Mouse (Mus musculus): Measurements from ENCODE around the gene Slamf6. TPM values are rescaled to one million over a fixed set of nuclear protein-coding genes. Genes with fewer than 3 reads are reported as not detected.

The Slamf6 gene
- total RNA-seq, 2 experiments from 2014 or later = 0.91 to 1.0 TPM

DNA sequence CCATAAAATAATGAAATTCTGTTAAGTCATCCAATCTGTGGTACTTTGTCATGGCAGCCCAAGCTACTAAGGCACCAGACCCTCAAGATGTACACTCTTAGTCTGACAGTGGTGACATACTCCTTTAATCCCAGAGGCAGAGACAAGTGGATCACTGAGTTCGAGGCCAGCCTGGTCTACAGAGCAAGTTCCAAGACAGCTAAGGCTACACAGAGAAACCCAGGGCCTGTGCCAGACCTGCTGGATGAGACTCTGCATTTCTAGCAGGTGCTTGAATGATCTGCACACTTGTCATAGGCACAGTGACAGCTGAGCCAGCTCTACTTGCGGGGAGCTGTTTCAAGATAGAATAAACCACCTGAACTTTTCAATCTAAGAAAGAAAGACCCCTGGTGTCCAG, 77.2 kb downstream of the Slamf6 start:
- peak; percentile 46 for ATAC-seq (replicated peaks; ENCODE audit: poor library complexity)

DNA sequence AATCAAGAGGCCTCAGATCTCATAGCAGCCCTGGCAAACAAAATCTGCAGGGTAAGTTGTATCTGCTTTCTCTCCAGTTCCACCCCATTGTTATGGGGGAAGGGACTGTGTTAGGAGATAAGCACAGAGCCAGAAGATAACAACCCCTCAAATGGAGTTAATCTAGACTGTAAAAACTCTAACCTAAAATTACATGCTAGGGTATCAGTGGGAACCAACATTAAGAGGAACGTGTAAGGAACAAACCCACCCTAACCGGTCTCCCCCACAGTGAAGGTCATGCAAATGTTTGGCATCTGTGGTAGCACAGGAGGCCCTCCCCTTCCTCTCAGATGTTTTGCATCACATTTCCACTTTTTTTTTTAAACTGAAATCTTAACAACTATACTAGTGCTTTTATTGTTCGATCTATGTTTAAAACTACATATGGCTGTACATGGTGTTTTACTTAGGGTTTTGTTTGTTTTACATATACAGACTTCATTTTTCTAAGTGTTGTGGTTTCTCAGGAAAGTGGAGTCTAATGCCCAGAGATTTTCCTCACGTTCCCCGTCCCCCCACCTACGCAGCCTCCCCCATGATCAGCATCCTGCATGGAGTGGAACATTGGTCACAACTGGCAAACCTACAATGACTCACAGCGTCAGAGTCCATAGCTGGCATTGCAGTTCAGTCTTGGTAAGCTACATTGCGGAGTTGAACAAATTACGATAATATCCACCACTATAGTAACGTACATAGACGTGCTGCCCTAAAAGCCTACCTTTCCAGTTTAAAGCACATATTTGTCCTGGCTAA, 77.8 kb downstream of the Slamf6 start:
- peak; percentile 80 for ATAC-seq (replicated peaks; ENCODE audit: poor library complexity)

DNA sequence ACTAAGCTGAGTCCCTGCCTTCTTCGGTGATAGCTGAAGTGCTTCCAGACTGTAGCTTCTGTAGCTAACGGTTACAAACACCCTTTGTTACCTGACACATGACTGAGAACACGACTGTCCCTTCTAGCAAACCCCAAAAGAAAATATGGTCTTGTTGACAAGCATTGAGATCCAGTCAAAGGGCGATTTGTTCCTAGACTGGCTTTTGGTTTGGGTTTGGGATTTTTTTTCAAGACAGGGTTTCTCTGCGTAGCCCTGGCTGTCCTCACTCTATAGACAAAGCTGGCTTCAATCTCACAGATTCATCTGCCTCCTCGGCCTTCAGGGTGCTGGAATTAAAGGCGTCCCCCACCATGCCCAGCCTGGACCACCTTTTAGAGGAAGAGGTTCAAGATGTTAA, 79.4 kb downstream of the Slamf6 start:
- no peak for ATAC-seq (replicated peaks; ENCODE audit: poor library complexity)

DNA sequence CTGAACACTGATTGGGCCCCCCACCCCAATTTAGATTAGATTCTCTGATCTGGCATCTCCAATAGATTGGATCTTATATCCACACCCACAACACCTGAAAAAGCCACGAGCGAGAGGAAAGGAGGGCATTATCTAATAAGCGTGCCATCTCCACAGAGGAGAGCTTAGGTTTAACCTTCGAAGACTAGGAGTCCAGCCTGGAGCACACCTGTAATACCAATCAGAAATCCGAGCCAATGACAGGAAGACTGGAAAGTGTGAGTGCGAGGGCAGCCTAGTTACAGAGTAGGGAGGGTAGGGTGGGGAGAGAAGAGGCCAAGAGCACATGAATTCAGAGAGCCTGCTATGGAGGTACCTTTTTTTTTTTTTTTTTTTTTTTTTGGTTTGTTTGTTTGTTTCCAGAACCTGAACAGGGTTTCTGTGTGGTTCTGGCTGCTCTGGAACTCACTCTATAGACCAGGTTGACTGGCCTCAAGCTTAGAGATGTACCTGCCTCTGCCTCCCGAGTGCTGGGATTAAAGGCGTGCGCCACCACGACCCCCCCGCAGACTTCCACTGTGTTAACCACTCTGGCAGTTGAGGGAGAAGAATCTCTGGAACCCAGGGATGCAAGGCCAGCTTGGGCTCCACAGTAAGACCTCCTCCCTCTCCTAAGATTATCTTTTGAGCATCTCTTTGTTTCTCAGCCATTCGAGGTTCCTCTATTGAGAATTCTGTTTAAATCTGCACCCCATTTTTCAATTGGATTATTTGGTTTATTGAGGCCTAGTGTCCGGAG, 81.7 kb downstream of the Slamf6 start:
- ATAC-seq (replicated peaks; ENCODE audit: poor library complexity) = no peak

DNA sequence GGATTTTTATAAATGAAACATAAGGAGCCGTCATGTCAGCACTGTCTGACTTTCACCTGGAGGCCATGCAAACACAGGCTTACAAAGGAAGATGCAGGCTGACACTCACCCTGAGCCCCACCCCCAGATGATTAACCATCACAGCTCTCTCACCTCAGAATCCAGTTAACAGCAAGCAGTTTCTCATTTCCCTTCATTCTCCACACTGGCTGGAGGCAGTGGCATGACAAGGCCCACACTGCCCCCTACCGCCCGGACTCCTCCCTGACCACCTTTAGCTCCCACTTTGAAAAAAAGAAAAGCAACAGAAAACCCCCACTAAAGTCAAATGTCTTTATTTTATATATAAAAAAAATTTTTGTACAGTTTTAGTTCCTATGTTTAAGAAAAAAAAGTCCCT, 83.3 kb downstream of the Slamf6 start:
- peak; percentile 99 for ATAC-seq (replicated peaks; ENCODE audit: poor library complexity)

DNA sequence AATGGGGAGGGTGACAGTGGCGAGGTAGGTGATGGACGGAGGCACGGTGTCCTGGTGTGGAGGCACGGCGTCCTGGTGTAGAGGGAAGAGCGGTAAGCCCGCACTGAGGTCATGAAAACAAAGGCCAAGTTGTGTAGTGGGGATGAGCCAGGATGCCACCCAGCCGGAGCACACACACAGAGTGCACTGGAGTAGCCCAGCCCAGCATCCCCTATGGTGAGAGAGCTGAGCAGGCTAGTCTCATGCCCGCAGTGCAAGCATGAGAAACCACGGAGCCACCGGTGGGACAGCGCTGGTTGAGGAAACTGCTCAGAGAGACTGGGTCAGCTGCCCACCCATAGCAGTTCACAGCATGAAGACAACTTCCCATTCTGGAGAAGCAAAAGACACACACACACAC, 84.3 kb downstream of the Slamf6 start:
- ATAC-seq (replicated peaks; ENCODE audit: poor library complexity) = no peak

Other genes with a start within 250 kb of the Slamf6 start
- gene Cd48, start 235.5 kb upstream of the Slamf6 start, total RNA-seq (2015) = 232 and 271 TPM in 2 replicates
- 103 and 113 TPM in 2 replicates for gene Cd48, start 235.5 kb upstream of the Slamf6 start, total RNA-seq (2017)
- gene Slamf1, start 150.4 kb upstream of the Slamf6 start, total RNA-seq (2015) = 0.73 and 0.77 TPM in 2 replicates
- gene Slamf1, start 150.4 kb upstream of the Slamf6 start, total RNA-seq (2017) = 0.29 and 0.41 TPM in 2 replicates
- 34.0 and 36.0 TPM in 2 replicates for gene Cd84, start 77.8 kb upstream of the Slamf6 start, total RNA-seq (2015)
- 47.9 and 55.2 TPM in 2 replicates for gene Cd84, start 77.8 kb upstream of the Slamf6 start, total RNA-seq (2017)
- 1.6 and 2.5 TPM in 2 replicates for gene Gm10521, start 21.9 kb upstream of the Slamf6 start, total RNA-seq (2015)
- 1.6 and 2.4 TPM in 2 replicates for gene Gm10521, start 21.9 kb upstream of the Slamf6 start, total RNA-seq (2017)
- 1.9 and 3.3 TPM in 2 replicates for gene Vangl2, start 110.9 kb downstream of the Slamf6 start, total RNA-seq (2015)
- gene Vangl2, start 110.9 kb downstream of the Slamf6 start, total RNA-seq (2017) = 1.1 and 1.7 TPM in 2 replicates
- gene Nhlh1, start 140.1 kb downstream of the Slamf6 start, total RNA-seq (2015) = not detected in 2 replicates
- not detected in 2 replicates for gene Nhlh1, start 140.1 kb downstream of the Slamf6 start, total RNA-seq (2017)
- 146 and 159 TPM in 2 replicates for gene Copa, start 165.0 kb downstream of the Slamf6 start, total RNA-seq (2015)
- gene Copa, start 165.0 kb downstream of the Slamf6 start, total RNA-seq (2017) = 140 and 152 TPM in 2 replicates
- gene Ncstn, start 165.3 kb downstream of the Slamf6 start, total RNA-seq (2015) = 68.0 and 69.0 TPM in 2 replicates
- gene Ncstn, start 165.3 kb downstream of the Slamf6 start, total RNA-seq (2017) = 26.3 and 35.5 TPM in 2 replicates
- 24.2 and 24.9 TPM in 2 replicates for gene Pex19, start 209.2 kb downstream of the Slamf6 start, total RNA-seq (2015)
- 31.2 and 38.4 TPM in 2 replicates for gene Pex19, start 209.2 kb downstream of the Slamf6 start, total RNA-seq (2017)
- 26.0 and 46.0 TPM in 2 replicates for gene Dcaf8, start 230.6 kb downstream of the Slamf6 start, total RNA-seq (2015)
- 93.6 and 140 TPM in 2 replicates for gene Dcaf8, start 230.6 kb downstream of the Slamf6 start, total RNA-seq (2017)